Mouse (Mus musculus) CH12.LX (cell line): ENCODE measurements around the gene Ccdc85a. TPM values are rescaled to one million over a fixed set of nuclear protein-coding genes. Genes with fewer than 3 reads are reported as not detected.
A peak's percentile ranks its signal among the peaks of the same experiment; 100 is the strongest.
"Not testable (repeated sequence)": the region's sequence is repeated elsewhere in the genome, so short reads cannot be mapped to it uniquely, and the experiment has no call there.

Source experiments
- DNase-seq: peaks from one replicate; pipeline ENCODE4 v3.0.0-alpha.2; 2013; ENCODE audit errors: extremely low read depth
- H3K27ac ChIP-seq: 2 replicates; pipeline ENCODE4 v1.5.1; 2012; ENCODE audit warnings: low read depth, mild to moderate bottlenecking, control low read depth, moderate library complexity; ENCODE audit not compliant: insufficient read depth
- H3K27me3 ChIP-seq: replicated peaks from 2 replicates; pipeline ENCODE3; 2012; ENCODE audit warnings: inconsistent platforms
- H3K36me3 ChIP-seq, 2 experiments: replicated peaks in 1 of 2; 2 replicates each; pipeline versions ENCODE3 to v1.6.1; 2012; ENCODE audit warnings: inconsistent platforms in 1 of 2, low read length in 1 of 2, mild to moderate bottlenecking in 1 of 2, mixed read lengths in 1 of 2, moderate library complexity in 1 of 2; ENCODE audit not compliant: control insufficient read depth in 1 of 2, insufficient read depth in 1 of 2
- H3K4me1 ChIP-seq, 2 experiments: 2 replicates each; pipeline ENCODE4 v1.6.1; 2012; ENCODE audit warnings: inconsistent platforms in 1 of 2, moderate library complexity in 1 of 2; ENCODE audit not compliant: insufficient read depth in 2 of 2, control insufficient read depth in 1 of 2
- H3K4me2 ChIP-seq: 2 replicates; pipeline ENCODE4 v1.6.1; 2012; ENCODE audit warnings: low read depth, mild to moderate bottlenecking, control low read depth; ENCODE audit not compliant: poor library complexity, insufficient read depth, severe bottlenecking
- H3K4me3 ChIP-seq, 3 experiments: fragments of 150-350 bp in 1 of 3; sonication (generic) in 1 of 3; replicated peaks in 1 of 3; 2 replicates each; pipeline versions ENCODE3 to v1.5.1; 2011 to 2012; ENCODE audit warnings: low read depth in 2 of 3, low read length in 2 of 3, mild to moderate bottlenecking in 2 of 3, moderate library complexity in 2 of 3, control low read depth in 1 of 3, improper control_type of control experiment in 1 of 3, inconsistent platforms in 1 of 3, mixed read lengths in 1 of 3; ENCODE audit not compliant: poor library complexity in 1 of 3
- H3K79me2 ChIP-seq: replicated peaks from 2 replicates; pipeline ENCODE4 v1.6.1; 2012; ENCODE audit warnings: mild to moderate bottlenecking, moderate library complexity; ENCODE audit not compliant: control insufficient read depth, poor library complexity, insufficient read depth, severe bottlenecking; ENCODE audit errors: extremely low read depth
- H3K9ac ChIP-seq: 2 replicates; pipeline ENCODE4 v1.6.1; 2012; ENCODE audit warnings: low read depth, mild to moderate bottlenecking, control low read depth, moderate library complexity; ENCODE audit not compliant: insufficient read depth
- H3K9me3 ChIP-seq: replicated peaks from 2 replicates; pipeline ENCODE3; 2012; ENCODE audit warnings: low read length, inconsistent platforms, mixed read lengths
- IRF4 ChIP-seq: IDR thresholded peaks from 2 replicates; pipeline ENCODE4 v1.6.1; 2014; ENCODE audit warnings: low read depth, mild to moderate bottlenecking, inconsistent platforms, low read length, improper control_type of control experiment
- MAFK ChIP-seq: IDR thresholded peaks from 2 replicates; pipeline ENCODE4 v1.6.1; 2011; ENCODE audit warnings: low read length, improper control_type of control experiment; ENCODE audit not compliant: insufficient replicate concordance
- MAX ChIP-seq: IDR thresholded peaks from 2 replicates; pipeline ENCODE4 v1.6.1; 2011; ENCODE audit warnings: low read length, improper control_type of control experiment
- MAZ ChIP-seq: IDR thresholded peaks from 2 replicates; pipeline ENCODE4 v1.6.1; 2012; ENCODE audit warnings: low read depth, mild to moderate bottlenecking, inconsistent platforms, low read length, improper control_type of control experiment, moderate library complexity
- MYC ChIP-seq: IDR thresholded peaks from 2 replicates; pipeline ENCODE4 v1.6.1; 2011; ENCODE audit warnings: low read depth, mild to moderate bottlenecking, improper control_type of control experiment, low read length
- POLR2A ChIP-seq: IDR thresholded peaks from 2 replicates; pipeline ENCODE4 v1.6.1; 2011; ENCODE audit warnings: low read depth, mild to moderate bottlenecking, improper control_type of control experiment, low read length
- RAD21 ChIP-seq: IDR thresholded peaks from 2 replicates; pipeline ENCODE4 v1.6.1; 2011; ENCODE audit warnings: low read depth, mild to moderate bottlenecking, low read length, improper control_type of control experiment, moderate library complexity
- SMC3 ChIP-seq: IDR thresholded peaks from 2 replicates; pipeline ENCODE4 v1.6.1; 2011; ENCODE audit warnings: low read depth, low read length, improper control_type of control experiment
- TBP ChIP-seq: conservative IDR thresholded peaks from 2 replicates; pipeline ENCODE4 v1.6.1; 2011; ENCODE audit warnings: low read depth, low read length, improper control_type of control experiment
- dilution Hi-C: fragments of 300-500 bp; cut with MboI; formaldehyde crosslinking; loops from 2 replicates; pipeline ENCODE4 v1.14.3; 2020; ENCODE audit warnings: low sequenced_read_pairs; ENCODE audit not compliant: extremely low pct_unique_long_range_greater_than_20kb, extremely low pct_ligation_motif_present
- in situ Hi-C: fragments of 300-500 bp; cut with MboI; formaldehyde crosslinking; loops from 3 replicates; pipeline ENCODE4 v1.14.3; 2019; ENCODE audit warnings: low sequenced_read_pairs, low pct_ligation_motif_present, low pct_unique_long_range_greater_than_20kb, mixed read lengths
- polyA plus RNA-seq: library from polyadenylated mRNA; unstranded; fragments of >175 nt; gene quantifications from 2 replicates; pipeline ENCODE4 v1.2.1, GENCODE M21; 2012; ENCODE audit warnings: low read depth; ENCODE audit not compliant: insufficient read length
- total RNA-seq, 2 experiments: library from RNA; depleted of rRNA; stranded (reverse); fragments of 300-350 nt in 1 of 2; fragments of >200 nt in 1 of 2; gene quantifications; 2 replicates each; pipeline ENCODE4 v1.2.3; 2012 to 2014

The Ccdc85a gene
- total and polyA plus RNA-seq, 3 experiments: not detected

DNA sequence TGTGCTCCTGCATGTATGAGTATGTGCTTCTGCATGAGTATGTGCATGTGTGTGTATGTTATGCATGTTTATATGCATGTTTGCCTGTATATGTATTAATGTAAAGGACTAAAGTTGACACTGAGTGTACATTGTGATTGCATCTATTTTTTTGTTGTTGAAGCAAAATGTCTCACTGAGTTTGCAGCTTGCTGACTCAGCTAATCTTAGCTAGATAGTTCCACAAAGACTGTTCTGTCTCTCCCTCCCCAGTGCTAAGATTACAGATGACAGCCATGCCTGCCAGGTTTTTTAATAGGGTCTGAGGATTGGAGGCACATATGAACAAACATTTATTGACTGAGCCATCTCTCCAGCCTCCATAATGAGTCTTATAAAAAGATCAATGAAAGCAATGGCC lies 209.5 kb downstream of the Ccdc85a start:
- dilution Hi-C loops: no loop called here
- H3K79me2 ChIP-seq: no peaks in the 10 kb centered on the region
- no peak for DNase-seq
- in situ Hi-C loops: no loop called here
- TF ChIP-seq RAD21: no peak
- TF ChIP-seq MAFK: peak; percentile 76; the same call in 1 of the 2 replicates
- TF ChIP-seq, all 38 proteins: peak for 1
- Histone ChIP-seq H3K36me3 (no peaks in the 10 kb centered on the region), H3K27me3 (no peaks in the 10 kb centered on the region), H3K9me3 (peaks cover 2% of the 10 kb centered on the region), H3K9ac (no peak overlapping the region), H3K4me1 (no peaks in the 10 kb centered on the region), H3K4me3 (no peak overlapping the region), H3K4me2 (no peak overlapping the region), H3K27ac (no peak overlapping the region)

DNA sequence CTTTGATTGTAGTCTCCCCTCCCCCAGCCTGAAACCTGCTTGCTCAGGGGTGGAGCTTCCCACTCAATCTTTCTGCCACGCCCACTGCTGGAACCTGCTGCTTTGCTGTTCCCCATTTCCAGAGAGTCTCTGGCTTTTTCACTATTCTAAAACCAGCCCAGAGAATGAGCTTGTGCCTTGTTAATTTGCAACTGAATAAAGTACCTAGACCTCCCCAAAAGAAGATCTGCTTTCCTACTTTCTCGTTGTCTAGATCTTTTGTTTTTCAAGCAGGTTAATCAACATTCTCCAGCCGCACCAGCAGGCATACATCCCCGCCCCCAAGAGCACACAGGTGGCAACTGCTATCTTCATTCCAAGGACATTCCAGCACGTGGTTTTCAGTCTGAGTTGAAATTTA lies 212.7 kb downstream of the Ccdc85a start:
- H3K9ac ChIP-seq, H3K4me1 ChIP-seq, H3K9me3 ChIP-seq, dilution Hi-C loops, H3K27me3 ChIP-seq, H3K4me2 ChIP-seq, H3K4me3 ChIP-seq, in situ Hi-C loops, H3K36me3 ChIP-seq, DNase-seq, H3K79me2 ChIP-seq, H3K27ac ChIP-seq: not testable (repeated sequence)

DNA sequence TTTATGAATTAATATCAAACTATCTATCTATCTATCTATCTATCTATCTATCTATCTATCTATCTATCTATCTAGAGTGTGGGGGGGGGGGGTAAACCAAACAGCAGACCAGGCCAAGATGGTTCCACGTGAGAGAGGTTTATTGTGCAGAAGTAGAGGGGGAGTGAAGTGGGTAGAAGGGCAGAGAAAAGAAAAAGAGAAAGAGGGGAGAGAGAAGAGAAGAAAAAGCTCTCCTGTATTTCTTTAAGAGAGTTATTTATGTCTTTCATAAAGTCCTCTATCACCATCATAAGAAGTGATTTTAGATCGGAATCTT lies 218.2 kb downstream of the Ccdc85a start:
- Histone ChIP-seq H3K27me3 (no peaks in the 10 kb centered on the region), H3K9ac (no peak overlapping the region), H3K4me1 (no peaks in the 10 kb centered on the region), H3K36me3 (no peaks in the 10 kb centered on the region), H3K4me3 (no peak overlapping the region), H3K79me2 (no peaks in the 10 kb centered on the region)
- in situ Hi-C loops: no loop called here
- TF ChIP-seq MAX: no peak
- no peak for TF ChIP-seq MAZ
- no peak for TF ChIP-seq TBP
- no peak for TF ChIP-seq MYC
- TF ChIP-seq POLR2A: no peak
- TF ChIP-seq, all 38 proteins: peak for 0
- no peak overlapping the region for H3K4me2 ChIP-seq
- DNase-seq: no peak
- H3K9me3 ChIP-seq: peaks cover 7% of the 10 kb centered on the region
- H3K27ac ChIP-seq: no peak overlapping the region
- dilution Hi-C loops: no loop called here

DNA sequence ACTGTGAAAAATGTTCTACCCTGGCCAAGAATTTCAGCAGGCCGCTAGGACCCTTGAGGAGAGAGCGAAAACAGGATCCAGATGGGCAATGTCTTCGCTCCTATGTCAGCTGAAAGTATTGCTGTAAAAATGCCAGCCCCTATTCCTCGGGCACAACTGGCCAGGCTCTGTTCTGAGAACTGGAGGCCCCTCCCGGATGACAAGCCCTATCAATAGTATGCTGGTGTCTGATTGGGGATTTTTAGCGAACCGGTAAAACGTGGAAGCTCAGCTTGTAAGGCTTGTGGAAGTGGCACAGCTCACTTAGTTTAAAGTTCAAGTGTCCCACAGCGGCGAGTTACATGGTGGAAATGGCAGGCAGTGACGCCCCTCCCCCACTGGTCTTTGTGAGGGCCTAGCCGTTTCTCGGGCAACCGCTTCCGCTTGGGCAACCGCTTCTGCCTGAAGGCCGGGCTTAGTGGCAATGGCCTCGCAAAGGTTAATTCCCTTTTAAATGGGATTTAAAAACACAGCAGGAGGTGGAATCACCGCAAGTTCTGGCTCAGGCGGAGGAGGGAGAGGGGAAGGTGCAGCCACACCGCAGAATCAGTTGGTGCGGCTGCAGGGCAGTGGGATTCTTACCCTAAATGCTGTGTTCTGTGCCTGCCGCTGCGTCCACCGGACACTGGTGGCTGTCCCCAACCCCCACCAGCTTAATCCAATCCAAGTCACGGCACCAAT lies 218.8 kb downstream of the Ccdc85a start:
- peaks cover 7% of the 10 kb centered on the region for H3K9me3 ChIP-seq
- H3K27me3 ChIP-seq: no peaks in the 10 kb centered on the region
- H3K79me2 ChIP-seq: no peaks in the 10 kb centered on the region
- no peak for DNase-seq
- no peaks in the 10 kb centered on the region for H3K36me3 ChIP-seq
- no peaks in the 10 kb centered on the region for H3K4me1 ChIP-seq
- no peak overlapping the region for H3K4me2 ChIP-seq
- no peak overlapping the region for H3K27ac ChIP-seq
- TF ChIP-seq IRF4: no peak
- TF ChIP-seq SMC3: no peak
- TF ChIP-seq, all 38 proteins: peak for 0
- Histone ChIP-seq H3K9ac (no peak overlapping the region), H3K4me3 (no peak overlapping the region)
- in situ Hi-C loops: no loop called here
- dilution Hi-C loops: no loop called here
